ENCODE assay signal across 8 mouse cellular contexts in the genomic region with DNA sequence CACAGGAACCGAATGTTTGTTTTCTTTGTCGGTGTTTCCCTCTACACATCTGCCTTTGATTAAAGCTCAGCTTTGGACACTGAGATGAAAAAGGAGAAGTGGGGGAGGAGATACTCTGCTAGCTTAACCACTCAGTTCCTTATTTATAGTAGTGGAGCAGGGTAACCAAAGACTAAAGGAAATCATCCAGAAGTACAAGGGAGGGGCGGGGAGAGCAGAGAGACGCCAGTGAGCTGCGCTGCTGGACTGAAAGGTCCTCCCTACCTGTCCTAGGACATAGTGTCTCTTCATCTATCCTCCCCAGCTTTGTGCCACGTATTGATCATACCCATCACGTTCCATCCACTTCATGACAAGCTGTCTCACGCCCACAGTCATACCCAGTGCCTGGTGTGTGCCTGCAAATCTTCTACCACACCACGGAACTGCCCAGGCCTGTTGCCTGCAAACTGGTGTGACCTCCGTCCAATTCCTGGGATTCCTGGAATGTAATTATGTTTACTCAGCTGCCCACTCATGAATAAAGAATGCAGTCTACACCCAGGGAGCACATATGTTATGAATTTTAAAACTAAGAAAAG.
DNase-seq lines count a peak whose midpoint lies in the region; ATAC-seq lines count a peak whose summit lies in the region.

No protein-coding gene starts in this region.

- ATAC-seq in hematopoietic stem cell, adult 5-6 weeks (replicated peaks in 1 of 2; ENCODE audit: insufficient read depth in 1 of 2, low FRiP score in 2 of 2, low TSS enrichment in 1 of 2, low read depth in 1 of 2, poor library complexity in 2 of 2, severe bottlenecking in 2 of 2), result peak; percentile 98
- no peak for ATAC-seq in frontal cortex, adult (ENCODE audit: low TSS enrichment)

- peak; percentile 28 to 60 for DNase-seq in heart, adult 9 months (ENCODE audit: low spot score in 2 of 2)
- no peak for DNase-seq in heart, postnatal 14 days
- DNase-seq in T-cell, adult 2 months (ENCODE audit: low spot score), result peak; percentile 42
- DNase-seq in lung, adult 18-20 months, result peak; percentile 67 to 73
- peak; percentile 74 to 78 for DNase-seq in spleen, postnatal 36 days (ENCODE audit: low spot score in 2 of 2)
- DNase-seq in left cerebral cortex, adult 18-20 months (ENCODE audit: low spot score in 2 of 2), result no peak

- intact Hi-C loops in heart, postnatal 14 days (cut with DNase I), result no loop called here

Comparison
In these comparisons a context has a peak if more than half of its experiments do, and no peak if none do; other contexts are left out.
1. DNase-seq: peak in heart, adult 9 months (2 of 2), T-cell, adult 2 months (single experiment), lung, adult 18-20 months (2 of 2) and spleen, postnatal 36 days (2 of 2); none in heart, postnatal 14 days (0 of 2) and left cerebral cortex, adult 18-20 months (0 of 2).